Mouse (Mus musculus) forebrain, embryonic 11.5 days (tissue): ENCODE results near the gene Cdkal1. TPM values are rescaled to one million over a fixed set of nuclear protein-coding genes. Genes with fewer than 3 reads are reported as not detected.

Experiments used
- ATAC-seq: fragments of 200-750 bp; cut with Nextera tagmentation; replicated peaks from 2 replicates; pipeline ENCODE4 v1.8.0; 2017; ENCODE audit warnings: moderate TSS enrichment; ENCODE audit not compliant: low FRiP score
- DNase-seq: peaks from one replicate; pipeline ENCODE4 v3.0.0-alpha.2; 2017; ENCODE audit warnings: low spot score
- H3K27ac ChIP-seq: fragments of 300-500 bp; sonication (generic); 2 replicates; pipeline ENCODE4 v1.5.1; 2014; ENCODE audit warnings: low read depth, low read length
- H3K27me3 ChIP-seq: fragments of 300-500 bp; sonication (generic); 2 replicates; pipeline ENCODE4 v1.6.1; 2014; ENCODE audit warnings: mild to moderate bottlenecking, low read length, mixed read lengths; ENCODE audit not compliant: control insufficient read depth, insufficient read depth
- H3K36me3 ChIP-seq: fragments of 300-500 bp; sonication (generic); 2 replicates; pipeline ENCODE4 v1.6.1; 2014; ENCODE audit warnings: mild to moderate bottlenecking, low read length, moderate library complexity, mixed read lengths; ENCODE audit not compliant: control insufficient read depth, insufficient read depth
- H3K4me1 ChIP-seq: fragments of 300-500 bp; sonication (generic); replicated peaks from 2 replicates; pipeline ENCODE4 v1.6.1; 2014; ENCODE audit warnings: low read length, mixed read lengths; ENCODE audit not compliant: control insufficient read depth, insufficient read depth
- H3K4me2 ChIP-seq: fragments of 300-500 bp; sonication (generic); 2 replicates; pipeline ENCODE4 v1.6.1; 2014; ENCODE audit warnings: low read depth, mild to moderate bottlenecking, low read length, moderate library complexity, mixed read lengths; ENCODE audit not compliant: severe bottlenecking
- H3K4me3 ChIP-seq: fragments of 300-500 bp; sonication (generic); 2 replicates; pipeline ENCODE4 v1.5.1; 2014; ENCODE audit warnings: low read depth, low read length
- H3K9ac ChIP-seq: fragments of 300-500 bp; sonication (generic); 2 replicates; pipeline ENCODE4 v1.6.1; 2014; ENCODE audit warnings: low read length
- H3K9me3 ChIP-seq: fragments of 300-500 bp; sonication (generic); 2 replicates; pipeline ENCODE4 v1.6.1; 2016; ENCODE audit warnings: low read length, mixed read lengths; ENCODE audit not compliant: control insufficient read depth
- WGBS: fragments of 180-500 bp; shearing (Covaris S2); extraction: QIAGEN DNeasy Blood & Tissue Kit; methylation state at CpG from one replicate; pipeline ENCODE4 v1.1.7; 2014; 5-methylcytosine and 5-hydroxymethylcytosine counted together
- polyA plus RNA-seq: library from polyadenylated mRNA; unstranded; fragments of >200 nt; fragmentation: Nextera tagmentation; extraction: Ambion mirVana; gene quantifications from 2 replicates; pipeline ENCODE4 v1.2.1, GENCODE M21; 2014

Gene Cdkal1
- polyA plus RNA-seq, 1 experiment from 2014 or later = 38.9 TPM

DNA sequence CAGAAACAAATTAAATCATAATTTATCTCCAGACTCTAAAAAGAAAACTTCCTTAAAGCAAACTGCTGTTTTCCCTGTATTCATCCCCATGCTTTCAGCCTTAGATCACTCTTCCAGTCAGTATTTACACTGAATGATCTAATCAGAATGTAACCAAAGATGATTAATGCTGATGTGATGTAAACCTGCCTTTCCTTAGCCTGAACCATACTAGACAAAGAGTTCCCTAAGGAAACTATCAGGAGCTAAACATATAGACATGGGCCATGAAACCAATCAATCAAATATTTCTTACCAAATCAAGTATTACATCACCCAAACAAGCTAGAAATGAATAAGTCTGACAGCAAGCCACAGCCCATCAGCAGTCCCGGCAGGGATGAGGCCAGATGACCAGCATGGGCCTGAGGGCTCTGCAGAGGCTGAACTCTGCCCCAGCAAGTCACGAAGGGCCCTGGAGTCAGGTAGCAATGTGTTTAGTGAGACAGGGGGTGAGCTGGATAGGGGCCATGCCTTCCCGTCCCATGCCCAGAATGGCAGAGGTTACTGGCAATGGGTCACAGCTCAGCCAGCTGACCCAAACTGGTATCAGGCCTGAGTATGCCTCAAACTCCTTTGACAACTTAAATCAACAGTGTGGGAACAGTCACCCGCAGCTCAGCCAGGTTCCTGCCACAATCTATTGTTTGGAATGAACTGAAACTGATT lies 350.5 kb downstream of the Cdkal1 start:
- 0 out of 2 replicates have a peak, but pooled peaks cover 2% of the 10 kb centered on the region for H3K4me1 ChIP-seq
- H3K9ac ChIP-seq = no peak overlapping the region
- ATAC-seq = no peak
- H3K36me3 ChIP-seq = no peaks in the 10 kb centered on the region
- 72% methylated on average over 4 of the region's 4 CpGs for WGBS
- DNase-seq = no peak
- no peaks in the 10 kb centered on the region for H3K9me3 ChIP-seq
- no peak overlapping the region for H3K4me3 ChIP-seq
- H3K27ac ChIP-seq = no peak overlapping the region
- H3K27me3 ChIP-seq = no peaks in the 10 kb centered on the region
- H3K4me2 ChIP-seq = no peak overlapping the region

DNA sequence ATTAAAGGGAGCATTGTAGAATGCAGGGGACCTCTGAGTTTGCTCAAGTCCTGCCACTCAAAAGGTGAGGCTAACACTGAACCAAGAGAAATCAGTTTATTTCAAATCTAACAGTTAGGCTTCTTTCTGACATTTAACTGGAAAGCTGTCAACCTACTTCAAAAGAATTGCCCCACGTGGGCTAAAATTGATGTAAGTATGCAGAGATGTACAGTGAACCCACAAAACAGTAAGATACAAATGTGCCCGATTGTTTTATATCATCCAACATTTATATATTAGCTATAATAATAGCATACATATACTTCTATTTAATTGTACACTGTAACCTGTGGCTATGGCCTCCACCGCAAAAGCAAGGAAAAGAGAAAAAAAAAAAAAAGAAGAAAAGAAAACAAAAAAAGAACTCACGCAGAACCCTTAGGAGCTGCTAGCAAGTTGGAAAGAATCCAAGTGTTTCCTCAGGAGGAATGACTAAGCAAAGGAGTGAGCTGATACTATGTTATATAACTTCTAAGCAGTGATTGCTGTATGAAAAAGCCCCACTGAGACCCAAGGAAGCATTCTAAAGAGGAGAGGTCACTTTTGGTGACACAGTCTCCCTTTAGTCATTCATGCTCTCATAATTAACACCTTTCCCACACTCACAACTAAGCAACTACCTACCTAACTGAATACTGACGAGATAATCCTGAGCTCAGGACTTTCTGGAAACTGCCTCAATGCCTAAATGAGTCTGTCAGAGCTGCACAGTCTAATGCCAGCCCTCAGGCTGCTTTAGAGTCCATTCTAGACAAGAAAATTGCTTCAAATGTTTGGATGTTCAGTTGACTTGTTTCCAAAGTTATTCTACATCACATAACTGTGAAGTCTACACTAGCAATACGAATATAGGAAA lies 352.1 kb downstream of the Cdkal1 start:
- no peak overlapping the region for H3K9ac ChIP-seq
- no peak overlapping the region for H3K27ac ChIP-seq
- ATAC-seq = no peak
- H3K4me1 ChIP-seq = 0 out of 2 replicates have a peak, but pooled peaks cover 2% of the 10 kb centered on the region
- H3K9me3 ChIP-seq = no peaks in the 10 kb centered on the region
- DNase-seq = no peak
- no peak overlapping the region for H3K4me2 ChIP-seq
- H3K36me3 ChIP-seq = no peaks in the 10 kb centered on the region
- no peak overlapping the region for H3K4me3 ChIP-seq
- H3K27me3 ChIP-seq = no peaks in the 10 kb centered on the region
- 70% methylated on average over 6 of the region's 6 CpGs for WGBS

DNA sequence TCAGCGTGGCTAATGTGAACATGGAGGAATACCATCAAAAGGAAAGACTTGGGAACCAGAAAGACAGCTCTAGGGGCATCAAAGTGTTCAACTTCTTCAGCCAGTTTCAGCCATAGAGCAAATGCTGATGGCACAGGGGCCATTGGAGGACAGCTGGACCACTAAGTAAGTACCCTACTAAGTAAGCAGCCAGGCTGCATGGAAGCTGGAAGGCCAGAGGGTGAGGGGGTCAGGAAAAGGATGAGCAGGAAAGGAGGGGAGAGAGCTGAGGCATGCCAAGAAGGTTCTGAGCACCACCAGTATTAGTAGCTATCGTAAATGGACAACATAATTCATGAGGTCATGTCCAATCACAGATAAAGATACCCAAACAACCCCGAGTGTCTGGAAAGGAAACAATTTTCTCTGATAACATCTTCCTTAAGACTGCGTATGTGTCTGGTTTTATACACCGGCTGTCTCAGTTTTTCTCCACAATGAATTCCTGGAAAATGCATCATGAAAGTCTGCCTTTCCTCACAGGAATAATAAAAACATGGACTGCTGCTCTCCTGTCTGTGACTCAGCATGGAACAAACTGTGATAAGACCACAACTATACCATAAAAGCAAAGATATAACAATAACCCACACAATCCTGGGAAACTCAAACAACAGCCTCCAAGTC lies 352.9 kb downstream of the Cdkal1 start:
- Histone ChIP-seq H3K4me1 (0 out of 2 replicates have a peak, but pooled peaks cover 2% of the 10 kb centered on the region), H3K4me2 (no peak overlapping the region), H3K9ac (no peak overlapping the region), H3K9me3 (no peaks in the 10 kb centered on the region), H3K27me3 (no peaks in the 10 kb centered on the region), H3K4me3 (no peak overlapping the region), H3K36me3 (no peaks in the 10 kb centered on the region), H3K27ac (no peak overlapping the region)
- ATAC-seq (no peak), DNase-seq (no peak)
- WGBS = 87% methylated on average over 5 of the region's 5 CpGs

DNA sequence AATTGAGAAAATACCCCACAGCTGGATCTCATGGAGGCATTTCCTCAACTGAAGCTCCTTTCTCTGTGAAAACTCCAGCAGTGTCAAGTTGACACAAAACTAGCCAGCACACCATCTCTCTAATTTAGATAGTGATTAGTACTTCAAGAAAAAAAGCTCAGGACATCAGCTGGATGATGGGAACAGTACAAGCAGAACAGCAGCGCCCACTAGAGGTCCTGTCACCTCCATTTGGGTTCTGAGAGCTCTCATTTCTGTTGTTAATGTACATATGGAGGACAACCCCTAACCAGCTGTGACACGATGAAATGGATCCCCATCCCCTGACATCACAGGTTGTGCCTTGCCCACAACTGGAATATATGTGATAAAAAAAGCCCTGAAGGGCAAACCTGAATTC lies 354.3 kb downstream of the Cdkal1 start:
- Histone ChIP-seq H3K9me3 (no peaks in the 10 kb centered on the region), H3K27ac (no peak overlapping the region), H3K27me3 (no peaks in the 10 kb centered on the region), H3K4me1 (0 out of 2 replicates have a peak, but pooled peaks cover 2% of the 10 kb centered on the region), H3K36me3 (no peaks in the 10 kb centered on the region), H3K4me2 (no peak overlapping the region), H3K9ac (no peak overlapping the region), H3K4me3 (no peak overlapping the region)
- WGBS = 70% methylated on average over 2 of the region's 2 CpGs
- no peak for DNase-seq
- no peak for ATAC-seq

DNA sequence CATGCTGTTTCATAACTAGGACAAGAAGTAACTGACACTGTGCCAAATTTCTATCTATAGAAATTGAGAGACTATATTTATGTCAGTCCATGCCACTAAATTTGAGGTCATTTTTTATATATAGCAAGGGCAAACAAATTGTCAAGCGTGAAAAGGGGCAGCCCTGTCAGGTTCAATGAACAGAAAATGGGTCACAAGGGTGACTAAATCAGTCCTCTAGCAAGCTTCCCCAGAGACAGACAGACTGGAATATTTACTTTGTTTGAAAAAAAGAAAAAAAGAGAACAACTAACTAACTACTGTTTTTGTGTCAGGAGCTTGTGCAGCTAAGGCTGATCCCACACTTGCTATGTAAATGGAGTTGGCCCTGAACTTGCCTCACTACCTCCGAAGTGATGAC lies 355.7 kb downstream of the Cdkal1 start:
- H3K4me2 ChIP-seq = no peak overlapping the region
- H3K9me3 ChIP-seq = no peaks in the 10 kb centered on the region
- no peaks in the 10 kb centered on the region for H3K36me3 ChIP-seq
- no peak overlapping the region for H3K9ac ChIP-seq
- ATAC-seq (no peak), DNase-seq (no peak)
- 0 out of 2 replicates have a peak, but pooled peaks cover 2% of the 10 kb centered on the region for H3K4me1 ChIP-seq
- H3K27ac ChIP-seq = no peak overlapping the region
- WGBS = 90% methylated on average over 2 of the region's 2 CpGs
- no peak overlapping the region for H3K4me3 ChIP-seq
- no peaks in the 10 kb centered on the region for H3K27me3 ChIP-seq

DNA sequence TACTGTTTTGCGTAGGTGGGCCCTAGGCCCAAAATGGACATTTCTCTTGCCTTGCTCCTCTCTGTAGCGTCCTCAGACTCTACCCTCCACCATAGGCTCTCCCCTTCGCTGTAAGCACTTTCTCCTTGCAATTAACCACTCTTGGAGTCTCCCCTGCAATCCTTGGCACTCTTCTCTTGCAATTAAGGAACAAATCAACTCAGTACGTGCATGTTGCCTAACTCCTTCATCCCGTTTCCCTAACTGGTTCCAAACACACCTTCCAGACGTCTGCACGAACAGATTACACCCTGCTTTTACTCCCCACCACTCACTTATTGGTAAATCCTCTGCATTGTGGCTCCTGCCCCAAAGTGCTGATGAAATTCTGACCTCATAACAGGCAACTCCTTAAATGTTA lies 358.2 kb downstream of the Cdkal1 start:
- H3K4me2 ChIP-seq = no peak overlapping the region
- H3K27ac ChIP-seq = no peak overlapping the region
- no peak for DNase-seq
- no peak overlapping the region for H3K4me3 ChIP-seq
- H3K27me3 ChIP-seq = no peaks in the 10 kb centered on the region
- ATAC-seq = no peak
- 85% methylated on average over 7 of the region's 7 CpGs for WGBS
- H3K9ac ChIP-seq = no peak overlapping the region
- no peaks in the 10 kb centered on the region for H3K9me3 ChIP-seq
- no peaks in the 10 kb centered on the region for H3K4me1 ChIP-seq
- H3K36me3 ChIP-seq = no peaks in the 10 kb centered on the region

DNA sequence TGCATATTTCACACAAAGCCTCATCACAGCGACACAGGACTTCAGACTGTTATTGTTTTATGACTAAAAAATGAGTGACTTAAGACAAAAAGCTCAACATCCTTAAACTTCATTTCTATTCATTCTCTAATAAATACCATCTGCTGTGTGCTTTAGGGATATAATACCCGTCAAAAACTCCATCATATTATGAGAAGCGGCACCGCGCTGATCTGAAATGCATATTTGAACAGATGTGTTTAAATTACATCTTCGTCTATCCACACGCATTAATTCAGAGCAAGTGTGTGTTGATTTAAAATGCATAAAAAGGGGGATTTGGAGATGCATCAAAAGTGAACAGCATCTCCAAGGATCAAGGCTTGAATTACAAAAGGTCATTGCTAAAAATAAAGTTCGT lies 365.1 kb downstream of the Cdkal1 start:
- Histone ChIP-seq H3K9me3 (no peaks in the 10 kb centered on the region), H3K4me1 (no peaks in the 10 kb centered on the region), H3K27ac (no peak overlapping the region), H3K4me3 (no peak overlapping the region), H3K9ac (no peak overlapping the region), H3K4me2 (no peak overlapping the region), H3K36me3 (no peaks in the 10 kb centered on the region), H3K27me3 (no peaks in the 10 kb centered on the region)
- no peak for DNase-seq
- WGBS = 84% methylated on average over 8 of the region's 8 CpGs
- no peak for ATAC-seq

DNA sequence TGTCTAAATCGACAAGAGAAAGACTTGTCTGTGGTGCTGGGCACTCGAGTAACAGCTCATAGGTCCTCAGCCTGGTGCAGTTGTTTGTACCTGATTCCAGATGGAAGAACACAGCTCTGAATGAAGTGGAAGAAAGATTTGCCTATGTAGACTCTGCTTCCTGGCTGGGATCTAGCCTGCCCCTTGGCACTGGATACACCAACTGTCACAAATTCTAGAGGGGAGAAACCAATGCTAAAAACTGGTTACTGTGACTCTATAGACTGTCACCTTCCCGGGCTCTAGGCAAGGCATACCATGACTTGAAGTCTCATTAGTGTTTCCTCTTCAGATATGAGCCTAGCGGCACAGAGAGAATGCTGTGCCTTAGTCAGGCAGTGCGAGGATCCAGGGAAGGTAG lies 366.0 kb downstream of the Cdkal1 start:
- no peak overlapping the region for H3K9ac ChIP-seq
- H3K4me2 ChIP-seq = no peak overlapping the region
- 88% methylated on average over 5 of the region's 5 CpGs for WGBS
- H3K27me3 ChIP-seq = no peaks in the 10 kb centered on the region
- H3K27ac ChIP-seq = no peak overlapping the region
- ATAC-seq = no peak
- no peaks in the 10 kb centered on the region for H3K36me3 ChIP-seq
- H3K4me1 ChIP-seq = no peaks in the 10 kb centered on the region
- no peak for DNase-seq
- H3K9me3 ChIP-seq = no peaks in the 10 kb centered on the region
- no peak overlapping the region for H3K4me3 ChIP-seq
